ENCODE assay signal across 20 mouse cellular contexts in the genomic region with DNA sequence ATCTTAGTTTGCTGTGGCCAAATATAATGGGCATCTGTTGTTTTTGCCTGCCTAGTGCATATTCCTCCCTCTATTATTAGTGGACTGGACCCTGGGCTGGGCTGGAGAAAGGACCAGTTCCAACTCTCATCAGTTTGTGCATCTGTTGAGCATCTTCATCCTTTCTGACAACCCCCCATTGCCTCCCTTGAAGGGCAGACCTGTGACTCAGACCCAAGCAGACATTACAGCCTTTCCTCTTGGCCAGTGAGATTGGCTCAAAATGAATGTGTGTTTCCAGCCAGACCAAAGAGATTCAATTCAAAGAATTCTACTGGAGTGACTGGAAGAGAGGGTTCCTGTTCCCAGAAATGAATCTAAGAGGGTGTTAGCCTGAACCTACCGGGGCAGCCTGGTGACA.
DNase-seq lines count a peak whose midpoint lies in the region; ATAC-seq and TF ChIP-seq lines count a peak whose summit lies in the region.
"Had no signal": no experiment of that assay in that cellular context is flagged by ENCODE, and none has a peak within 500 bp of the region (broad histone marks: within the 10 kb centered on the region; RNA-seq: fewer than 3 reads in every experiment).

No protein-coding gene starts in this region.

- no peak for TF ChIP-seq POLR2A in embryonic fibroblast, embryonic 13.5 days (IDR thresholded peaks at IDR 0.05; ENCODE audit: low read depth, low read length)

- H3K9ac ChIP-seq in hindbrain, embryonic 16.5 days (ENCODE audit: low read depth, low read length) = no peak overlapping the region
- H3K9ac ChIP-seq: embryonic facial prominence, embryonic 15.5 days; forebrain, embryonic 12.5 days; hindbrain, embryonic 15.5 days had no signal

- no peaks in the 10 kb centered on the region for H3K9me3 ChIP-seq in hindbrain, embryonic 16.5 days (ENCODE audit: control insufficient read depth, low read length)
- H3K9me3 ChIP-seq: embryonic facial prominence, embryonic 15.5 days; forebrain, embryonic 12.5 days; hindbrain, embryonic 10.5 days; hindbrain, embryonic 15.5 days had no signal

- ATAC-seq in hindbrain, embryonic 16.5 days = no peak
- ATAC-seq: forebrain, embryonic 16.5 days had no signal

- DNase-seq in cerebellum, postnatal 10 days = peak; percentile 70 to 76
- no peak for DNase-seq in cerebellum, adult 9-10 months
- DNase-seq in left cerebral cortex, postnatal 4 days = peak; percentile 41
- DNase-seq in left cerebral cortex, adult 18-20 months (ENCODE audit: low spot score in 2 of 2) = no peak
- DNase-seq in layer of hippocampus, postnatal 10 days (ENCODE audit: low spot score in 2 of 2) = no peak
- DNase-seq: adrenal gland, adult 8-10 months; adrenal gland, postnatal 36 days; cerebellum, adult 8-10 months; gastrocnemius, postnatal 10 days; heart, adult 2 months; kidney, adult 11 months had no signal

- WGBS in hindbrain, embryonic 16.5 days = 88% methylated on average over 1 of the region's 1 CpGs

- H3K27me3 ChIP-seq in hindbrain, embryonic 16.5 days (replicated peaks; ENCODE audit: control insufficient read depth, insufficient read depth, low read length) = peaks cover 3% of the 10 kb centered on the region; the same call in 1 of the 2 replicates
- H3K27me3 ChIP-seq: CH12.LX; embryonic facial prominence, embryonic 15.5 days had no signal

- intact Hi-C loops in left cerebral cortex, postnatal 4 days (cut with DNase I) = no loop called here

- peaks cover 12% of the 10 kb centered on the region for H3K4me1 ChIP-seq in embryonic fibroblast, embryonic 13.5 days (ENCODE audit: control insufficient read depth, insufficient read depth, low read length)
- no peaks in the 10 kb centered on the region for H3K4me1 ChIP-seq in hindbrain, embryonic 16.5 days (ENCODE audit: control insufficient read depth, insufficient read depth, low read depth, low read length)
- H3K4me1 ChIP-seq: embryonic facial prominence, embryonic 15.5 days; forebrain, embryonic 12.5 days; hindbrain, embryonic 10.5 days; hindbrain, embryonic 15.5 days had no signal

- H3K27ac ChIP-seq in embryonic fibroblast, embryonic 13.5 days (ENCODE audit: insufficient read depth, low read length) = peak overlapping the region; percentile 91
- H3K27ac ChIP-seq in hindbrain, embryonic 16.5 days (ENCODE audit: low read depth, low read length) = no peak overlapping the region
- H3K27ac ChIP-seq: embryonic facial prominence, embryonic 15.5 days; forebrain, embryonic 12.5 days; heart, adult 2 months; hindbrain, embryonic 10.5 days; hindbrain, embryonic 15.5 days had no signal

- H3K36me3 ChIP-seq in hindbrain, embryonic 16.5 days (ENCODE audit: control insufficient read depth, insufficient read depth, low read length) = no peaks in the 10 kb centered on the region
- H3K36me3 ChIP-seq: embryonic facial prominence, embryonic 15.5 days; forebrain, embryonic 12.5 days; hindbrain, embryonic 10.5 days; hindbrain, embryonic 15.5 days had no signal

- TF ChIP-seq CTCF in embryonic fibroblast, embryonic 13.5 days (IDR thresholded peaks at IDR 0.05; ENCODE audit: borderline replicate concordance, insufficient read depth, low read length) = no peak

- H3K4me3 ChIP-seq in embryonic fibroblast, embryonic 13.5 days (ENCODE audit: insufficient read depth, low read length) = no peak overlapping the region
- H3K4me3 ChIP-seq in hindbrain, embryonic 16.5 days (ENCODE audit: low read length) = no peak overlapping the region
- H3K4me3 ChIP-seq: embryonic facial prominence, embryonic 15.5 days; forebrain, embryonic 12.5 days; heart, adult 2 months; hindbrain, embryonic 10.5 days; hindbrain, embryonic 15.5 days had no signal

- no peak overlapping the region for H3K4me2 ChIP-seq in hindbrain, embryonic 16.5 days (ENCODE audit: low read length)
- H3K4me2 ChIP-seq: embryonic facial prominence, embryonic 15.5 days; forebrain, embryonic 12.5 days; heart, embryonic 11.5 days; hindbrain, embryonic 15.5 days had no signal

Comparison
In these comparisons a context has a peak if more than half of its experiments do, and no peak if none do; other contexts are left out.
1. DNase-seq: peak in cerebellum, postnatal 10 days (2 of 2) and left cerebral cortex, postnatal 4 days (single experiment); none in cerebellum, adult 9-10 months (single experiment), left cerebral cortex, adult 18-20 months (0 of 2) and layer of hippocampus, postnatal 10 days (0 of 2).